Mouse (Mus musculus) forelimb bud, embryonic 11.5 days (tissue): ENCODE data around the gene Prkd2.

Experiments
- DNase-seq: peaks from one replicate; pipeline ENCODE4 v3.0.0-alpha.2; 2012; ENCODE audit warnings: low read depth, low spot score

Gene Prkd2

DNA sequence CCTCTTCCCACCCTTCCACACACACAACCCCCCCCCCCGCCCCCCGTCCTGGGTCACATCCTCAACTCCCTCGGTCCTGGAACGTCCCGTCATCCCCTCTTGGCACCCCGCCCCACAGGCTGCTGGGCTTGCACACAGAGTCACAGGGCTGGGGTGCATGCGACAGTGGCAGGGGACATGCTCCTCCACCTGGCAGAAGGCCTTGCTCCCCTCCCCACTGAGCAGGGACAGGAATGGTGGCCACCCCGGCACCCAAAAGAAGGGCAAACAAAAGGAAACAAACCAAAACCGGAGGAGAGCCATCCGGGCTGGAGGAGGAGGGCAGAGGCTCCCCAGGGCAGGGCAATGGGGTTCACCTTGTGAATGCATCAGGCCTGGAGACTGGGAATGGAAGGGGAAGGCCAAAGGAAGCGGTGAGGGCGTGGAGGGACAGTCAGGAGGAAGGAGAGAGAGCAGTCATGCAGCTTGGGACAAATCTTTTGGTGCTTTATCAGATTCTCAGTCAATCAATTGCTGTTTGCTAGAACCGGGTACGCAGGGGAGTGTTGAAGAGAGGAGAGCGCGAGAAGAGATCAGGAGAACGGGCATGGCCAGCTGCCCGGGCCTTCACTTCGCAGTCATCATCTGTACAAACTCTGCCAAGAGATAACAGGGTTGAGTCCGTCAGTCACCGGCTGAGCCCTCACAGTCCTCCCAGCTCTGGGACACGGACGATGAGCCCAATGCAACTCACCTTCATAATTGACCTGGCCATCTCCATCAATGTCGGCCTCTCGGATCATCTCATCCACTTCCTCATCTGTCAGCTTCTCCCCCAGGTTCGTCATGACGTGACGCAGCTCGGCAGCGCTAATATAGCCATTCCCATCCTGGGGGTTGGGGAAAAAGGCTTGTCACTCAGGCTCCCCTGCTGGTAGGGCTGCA lies 73.9 kb downstream of the Prkd2 start:
- no peak for DNase-seq

DNA sequence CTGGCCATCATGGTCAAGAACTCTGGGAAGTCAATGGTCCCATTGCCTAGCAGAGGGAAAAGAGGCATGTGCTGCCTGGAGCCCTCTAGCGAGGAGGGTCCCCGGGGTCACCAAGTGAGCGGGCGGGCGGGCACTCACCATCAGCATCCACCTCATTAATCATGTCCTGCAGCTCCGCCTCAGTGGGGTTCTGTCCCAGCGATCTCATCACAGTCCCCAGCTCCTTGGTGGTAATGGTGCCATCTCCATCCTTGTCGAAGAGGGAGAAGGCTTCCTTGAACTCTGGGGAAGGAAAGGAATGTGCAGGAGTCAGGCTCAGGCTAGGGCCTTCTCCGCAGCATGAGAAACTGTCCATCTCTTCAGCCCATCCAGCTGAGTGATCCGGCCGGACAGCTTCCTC lies 74.7 kb downstream of the Prkd2 start:
- DNase-seq = no peak

DNA sequence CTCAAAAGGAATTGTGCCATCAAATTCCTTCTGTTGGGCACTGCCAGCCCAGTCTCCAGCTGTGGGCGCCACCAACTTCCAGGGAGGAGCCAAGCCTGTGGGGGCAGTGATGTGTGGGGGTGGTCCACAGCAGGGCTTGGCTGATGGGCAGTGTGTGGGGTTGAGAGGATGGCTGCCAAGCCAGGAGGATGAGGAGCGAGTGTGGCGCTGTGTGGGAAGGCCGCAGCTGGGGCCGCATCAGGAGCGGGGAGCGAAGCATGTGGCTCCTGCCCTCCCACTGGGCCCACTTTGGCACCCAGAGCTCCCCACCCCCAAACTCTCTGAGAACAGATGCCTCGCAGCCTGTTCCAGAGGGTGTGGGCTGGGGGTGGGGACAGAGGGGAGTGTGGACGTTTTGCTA lies 75.3 kb downstream of the Prkd2 start:
- DNase-seq = no peak

DNA sequence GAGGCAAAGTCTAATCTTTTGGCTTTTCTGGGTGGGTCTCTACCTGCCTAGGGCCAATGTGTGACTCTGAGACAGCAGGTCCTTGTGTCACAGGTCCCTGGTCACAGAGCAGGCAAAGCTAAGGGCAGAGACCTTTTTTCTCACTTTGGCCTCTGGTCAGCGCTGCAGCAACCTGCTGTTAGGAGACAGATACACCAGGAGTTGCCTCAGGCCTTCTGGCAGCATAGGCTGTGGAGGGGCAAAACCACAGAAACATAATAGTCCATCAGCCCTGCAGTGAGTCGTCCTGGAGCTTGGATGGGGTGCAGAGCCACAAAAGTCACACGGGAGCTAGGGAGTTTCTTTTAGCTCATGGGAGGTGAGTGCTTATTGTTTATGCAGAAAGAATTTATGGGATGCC lies 76.0 kb downstream of the Prkd2 start:
- no peak for DNase-seq

DNA sequence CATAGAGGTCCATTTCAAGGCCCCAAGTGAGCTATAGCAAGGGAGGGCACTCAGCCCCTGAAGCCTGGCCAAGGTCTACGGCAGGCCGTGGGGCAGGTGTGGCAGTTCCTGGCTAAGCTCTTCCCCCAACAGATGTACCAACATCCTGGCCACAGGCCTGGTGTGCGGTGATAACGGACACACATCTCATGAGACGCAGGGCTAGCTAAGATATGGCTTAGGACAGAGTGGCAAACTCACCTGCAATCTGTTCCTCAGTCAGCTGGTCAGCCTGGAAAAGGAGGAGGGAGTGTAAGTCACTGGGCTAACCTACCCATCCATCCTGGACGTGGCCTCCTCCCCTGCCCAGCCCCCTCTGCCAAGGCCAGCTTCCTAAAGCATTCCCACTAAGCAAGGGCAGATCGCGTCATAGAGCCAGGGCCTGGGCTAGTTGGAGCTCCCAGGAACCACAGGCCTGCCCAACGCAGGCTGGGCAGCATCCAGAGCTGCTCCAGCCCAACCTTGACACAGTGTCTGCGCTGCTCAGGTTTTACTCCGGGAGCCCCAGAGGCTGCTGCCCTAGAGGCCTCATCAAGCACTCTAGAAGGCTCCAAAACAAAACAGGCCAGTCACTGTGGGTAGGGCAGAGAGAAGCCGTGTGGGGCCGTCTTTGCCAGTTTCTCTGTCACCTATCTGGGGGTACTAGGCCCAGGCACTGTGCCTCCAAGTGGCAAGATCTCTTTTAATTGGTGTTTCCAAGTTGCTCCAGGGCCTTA lies 76.9 kb downstream of the Prkd2 start:
- DNase-seq = no peak
